Mouse (Mus musculus) T-helper 2 cell (primary cell): ENCODE data around the gene Clcf1.

Experiments
- in situ Hi-C: fragments of 300-600 bp; cut with MboI, MseI; formaldehyde crosslinking; loops from one replicate; pipeline ENCODE4 v1.15.1; 2025; ENCODE audit warnings: high pct_unique_total_duplicates

Gene Clcf1

GRCm38 (mm10) chr19:4254230-4254629 lies 40.2 kb downstream of the Clcf1 start:
- in situ Hi-C loops: no loop called here

GRCm38 (mm10) chr19:4255583-4256162 lies 41.6 kb downstream of the Clcf1 start:
- in situ Hi-C loops: no loop called here

GRCm38 (mm10) chr19:4257216-4257896 lies 43.3 kb downstream of the Clcf1 start:
- in situ Hi-C loops: no loop called here

- in situ Hi-C loops: no loop called here
Observed at GRCm38 (mm10) chr19:4257897-4258252, 43.8 kb downstream of the Clcf1 start.

GRCm38 (mm10) chr19:4261038-4261698 lies 47.1 kb downstream of the Clcf1 start:
- in situ Hi-C loops: no loop called here

GRCm38 (mm10) chr19:4262756-4263155 lies 48.7 kb downstream of the Clcf1 start:
- in situ Hi-C loops: no loop called here

GRCm38 (mm10) chr19:4263702-4264101 lies 49.7 kb downstream of the Clcf1 start:
- in situ Hi-C loops: no loop called here

- in situ Hi-C loops: no loop called here
Observed at GRCm38 (mm10) chr19:4264171-4264780, 50.2 kb downstream of the Clcf1 start.

- in situ Hi-C loops: no loop called here
Observed at GRCm38 (mm10) chr19:4265956-4266355, 51.9 kb downstream of the Clcf1 start.

GRCm38 (mm10) chr19:4268566-4269361 lies 54.7 kb downstream of the Clcf1 start, which contains the start of gene Ssh3:
Gene Ssh3, minus strand, starts transcription at chr19:4269180.
- in situ Hi-C loops: no loop called here

GRCm38 (mm10) chr19:4270187-4270586 lies 56.1 kb downstream of the Clcf1 start:
- in situ Hi-C loops: no loop called here

GRCm38 (mm10) chr19:4270972-4271371 lies 56.9 kb downstream of the Clcf1 start:
- in situ Hi-C loops: no loop called here
